Mouse (Mus musculus) megakaryocyte, adult 5-6 weeks (primary cell): ENCODE data around the gene Rps2. TPM values are rescaled to one million over a fixed set of nuclear protein-coding genes. Genes with fewer than 3 reads are reported as not detected.

Source experiments
- ATAC-seq: 2 replicates; pipeline ENCODE4 v1.8.0; 2016; ENCODE audit warnings: mild to moderate bottlenecking, inconsistent platforms; ENCODE audit not compliant: poor library complexity, severe bottlenecking
- total RNA-seq, 2 experiments: library from RNA; stranded (forward) in 1 of 2; stranded (reverse) in 1 of 2; fragments of 153-499, 151-499 nt in 1 of 2; fragments of 221-1000, 200-1000 nt in 1 of 2; gene quantifications; 2 replicates each; pipeline versions ENCODE4 v1.2.3 to v1.2.4; 2015 to 2017

Gene Rps2
- total RNA-seq, 2 experiments from 2014 or later, result 664 to 2,303 TPM

DNA sequence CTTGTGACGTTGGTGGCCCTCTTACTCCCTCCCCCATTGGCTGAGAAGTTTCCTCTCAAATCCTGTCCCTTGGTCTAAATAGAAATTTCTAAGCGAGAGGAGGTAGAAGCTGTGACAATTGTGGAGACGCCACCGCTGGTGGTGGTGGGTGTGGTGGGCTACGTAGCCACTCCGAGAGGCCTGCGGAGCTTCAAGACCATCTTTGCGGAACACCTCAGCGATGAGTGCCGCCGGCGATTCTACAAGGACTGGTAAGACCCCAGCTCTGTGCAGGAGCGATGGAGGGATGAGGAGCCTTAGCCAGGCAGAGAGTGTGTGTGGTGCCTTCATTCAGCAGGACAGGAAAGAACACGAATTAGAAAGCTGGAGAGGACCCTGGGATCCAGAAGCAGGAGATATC lies 12.9 kb downstream of the Rps2 start:
- ATAC-seq, result no peak

DNA sequence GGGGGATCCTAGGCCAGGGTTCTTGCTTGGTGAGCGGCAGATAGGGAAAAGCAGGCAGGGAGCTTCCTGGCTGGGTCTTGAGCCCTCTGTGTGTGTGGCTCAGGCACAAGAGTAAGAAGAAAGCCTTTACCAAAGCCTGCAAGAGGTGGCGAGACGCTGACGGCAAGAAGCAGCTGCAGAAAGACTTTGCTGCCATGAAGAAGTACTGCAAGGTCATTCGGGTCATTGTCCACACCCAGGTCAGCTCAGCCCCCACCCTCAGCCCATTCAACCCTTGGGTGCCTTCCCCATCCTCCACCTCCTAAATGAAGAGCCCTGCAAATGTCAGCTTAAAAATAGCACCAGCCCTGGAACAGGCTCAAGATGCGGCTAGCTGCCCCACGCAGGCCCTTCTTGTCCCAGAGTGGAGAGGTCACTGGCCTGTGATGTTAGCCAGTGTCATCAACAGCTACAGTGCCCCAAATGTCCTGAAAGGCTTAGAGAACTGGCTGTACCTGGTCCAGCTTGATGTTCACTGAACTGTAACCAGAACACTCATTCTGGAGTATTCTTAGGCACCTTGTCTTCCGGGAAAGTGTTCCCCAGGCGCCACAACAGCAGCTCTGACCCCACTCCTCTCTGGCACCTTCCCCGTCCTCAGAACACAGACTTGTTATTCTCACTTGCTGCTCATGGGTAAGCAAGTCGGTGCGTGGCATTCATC lies 14.5 kb downstream of the Rps2 start:
- ATAC-seq, result no peak

DNA sequence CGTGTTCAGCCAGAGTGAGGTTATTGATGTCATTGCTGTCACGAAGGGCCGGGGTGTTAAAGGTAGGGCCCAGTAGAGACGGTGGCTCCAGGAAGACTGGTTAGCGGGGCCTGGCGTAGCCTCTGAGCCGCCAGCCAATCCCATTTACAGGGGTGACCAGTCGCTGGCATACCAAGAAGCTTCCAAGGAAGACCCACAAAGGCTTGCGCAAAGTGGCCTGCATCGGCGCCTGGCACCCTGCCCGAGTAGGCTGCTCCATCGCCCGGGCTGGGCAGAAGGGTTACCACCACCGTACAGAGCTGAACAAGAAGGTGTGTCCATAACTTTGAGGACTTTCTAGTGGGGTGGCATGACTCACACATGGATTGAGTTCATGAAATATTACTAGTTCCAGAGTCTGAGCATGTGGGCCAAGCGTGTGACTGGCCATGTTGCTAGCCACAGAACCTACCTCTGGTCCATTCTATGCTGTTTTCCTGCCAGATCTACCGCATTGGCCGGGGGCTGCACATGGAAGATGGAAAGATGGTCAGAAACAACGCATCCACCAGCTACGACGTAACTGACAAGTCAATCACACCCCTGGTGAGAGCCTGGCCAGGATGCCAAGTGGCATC lies 15.6 kb downstream of the Rps2 start:
- no peak for ATAC-seq

DNA sequence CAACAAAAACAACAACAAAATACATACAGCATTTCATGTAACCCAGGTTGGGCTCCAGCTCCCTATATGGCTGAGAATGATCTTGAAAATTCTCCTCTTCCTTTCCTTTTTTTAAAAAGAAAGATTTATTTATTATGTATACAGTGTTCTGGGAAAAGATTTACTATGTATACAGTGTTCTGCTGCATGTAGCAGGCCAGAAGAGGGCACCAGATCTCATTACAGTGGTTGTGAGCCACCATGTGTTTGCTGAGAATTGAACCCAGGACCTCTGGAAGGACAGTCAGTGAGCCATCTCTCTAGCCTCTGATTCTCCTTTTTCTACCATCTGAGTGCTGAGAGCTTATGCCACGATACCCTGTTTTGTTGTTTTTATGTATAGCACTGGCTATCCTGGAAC lies 16.6 kb downstream of the Rps2 start:
- no peak for ATAC-seq

DNA sequence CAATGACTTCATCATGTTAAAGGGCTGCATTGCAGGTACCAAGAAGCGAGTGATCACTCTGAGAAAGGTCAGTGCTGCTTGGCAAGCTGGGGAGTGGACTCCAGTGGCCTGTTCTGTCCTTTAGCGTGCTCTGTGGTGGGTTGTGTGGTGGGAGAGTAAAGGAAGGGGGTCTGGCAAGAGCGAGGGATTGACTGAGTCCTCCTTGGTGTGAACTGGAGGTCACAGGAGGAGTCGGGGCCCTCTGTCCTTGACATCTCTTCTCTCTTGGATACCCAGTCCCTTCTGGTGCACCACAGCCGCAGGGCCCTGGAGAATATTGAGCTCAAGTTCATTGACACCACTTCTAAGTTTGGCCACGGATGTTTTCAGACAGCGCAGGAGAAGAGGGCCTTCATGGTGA lies 17.5 kb downstream of the Rps2 start:
- no peak for ATAC-seq

DNA sequence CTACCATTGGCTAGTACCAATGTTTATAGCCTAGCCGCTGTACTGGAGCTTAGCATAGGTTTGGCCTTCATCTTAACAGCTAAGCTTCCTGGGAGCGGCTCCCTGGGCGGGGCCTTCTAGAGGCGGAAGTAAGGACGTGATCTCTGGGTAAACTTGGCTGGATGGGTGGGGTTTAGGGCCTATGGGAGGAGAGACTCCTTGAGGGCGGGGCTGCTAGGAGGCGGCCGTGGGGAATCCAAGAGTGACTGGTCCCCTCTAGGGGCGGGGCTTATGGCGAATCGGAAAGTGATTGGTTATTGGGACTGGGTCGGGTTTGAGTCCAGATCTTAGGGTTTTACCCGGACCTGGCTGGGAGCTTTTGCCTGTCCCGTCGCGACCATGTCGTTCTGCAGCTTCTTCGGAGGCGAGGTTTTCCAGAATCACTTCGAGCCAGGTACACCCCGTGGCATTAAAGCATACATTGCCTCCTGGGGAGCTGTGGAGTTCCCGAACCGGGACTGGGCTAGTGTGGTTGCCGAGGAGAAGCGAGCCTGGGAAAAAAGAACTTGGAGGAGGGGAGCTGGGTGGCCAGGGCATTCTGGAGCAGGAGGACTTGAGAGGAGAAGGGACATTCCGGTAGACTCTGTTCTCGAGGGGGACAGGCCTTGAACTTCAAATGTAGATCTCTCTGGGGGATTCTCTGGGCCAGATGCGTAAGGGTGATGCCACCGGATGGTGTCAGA lies 18.6 kb downstream of the Rps2 start, which contains the start of gene Msrb1:
Gene Msrb1 (plus strand): TSS at position 313 of the 722 bp plus-strand sequence.
- ATAC-seq, result peak; percentile 86

DNA sequence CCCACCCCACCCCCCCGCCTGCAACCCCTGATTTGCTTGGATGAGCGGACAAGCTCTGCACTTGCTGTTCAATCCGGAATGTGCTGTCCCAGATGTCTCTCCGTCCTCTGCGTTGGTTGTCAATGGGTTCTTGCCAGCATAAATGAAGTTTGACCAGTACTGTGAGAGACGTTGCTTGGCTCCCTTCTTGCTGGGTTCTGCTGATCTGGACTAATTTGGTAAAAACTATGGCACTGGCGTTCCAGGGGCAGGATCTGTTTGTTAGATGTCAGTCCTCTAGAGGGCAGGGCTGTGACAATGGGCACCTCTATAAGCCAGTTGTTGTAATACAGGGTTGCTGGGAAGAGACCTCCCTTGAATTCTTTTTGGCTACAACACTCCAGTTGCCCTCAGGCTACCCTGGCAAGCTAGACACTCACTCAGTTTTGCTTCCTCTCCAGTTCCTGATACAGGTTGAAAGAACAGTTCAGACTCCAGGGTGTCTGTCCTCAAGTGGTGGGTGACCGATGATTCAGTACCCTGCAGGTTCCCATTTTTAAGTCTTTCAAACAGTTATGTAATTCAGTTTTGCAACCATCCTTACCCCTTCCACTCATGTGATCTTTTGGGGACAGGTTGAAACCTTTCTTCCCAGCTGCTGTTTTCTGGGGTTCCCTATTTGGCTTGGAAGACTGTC lies 19.4 kb downstream of the Rps2 start:
- peak; percentile 51 for ATAC-seq

DNA sequence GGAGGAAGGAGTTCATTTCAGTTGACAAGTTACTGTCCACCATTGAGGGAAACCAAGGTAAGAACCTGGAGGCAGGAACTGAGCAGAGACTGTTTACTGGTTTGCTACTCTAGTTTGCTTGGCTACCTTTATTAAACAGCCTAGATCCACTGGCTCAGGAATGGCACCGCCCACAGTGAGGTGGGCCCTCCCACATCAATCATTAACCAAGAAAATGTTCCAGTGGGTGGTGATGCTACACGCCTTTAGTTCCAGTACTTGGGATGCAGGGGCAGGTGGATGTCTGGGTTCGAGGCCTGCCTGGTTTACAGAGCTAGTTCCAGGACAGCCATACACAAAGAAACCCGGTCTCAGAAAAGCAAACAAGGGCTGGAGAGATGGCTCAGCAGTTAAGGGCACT lies 20.3 kb downstream of the Rps2 start:
- ATAC-seq, result no peak

DNA sequence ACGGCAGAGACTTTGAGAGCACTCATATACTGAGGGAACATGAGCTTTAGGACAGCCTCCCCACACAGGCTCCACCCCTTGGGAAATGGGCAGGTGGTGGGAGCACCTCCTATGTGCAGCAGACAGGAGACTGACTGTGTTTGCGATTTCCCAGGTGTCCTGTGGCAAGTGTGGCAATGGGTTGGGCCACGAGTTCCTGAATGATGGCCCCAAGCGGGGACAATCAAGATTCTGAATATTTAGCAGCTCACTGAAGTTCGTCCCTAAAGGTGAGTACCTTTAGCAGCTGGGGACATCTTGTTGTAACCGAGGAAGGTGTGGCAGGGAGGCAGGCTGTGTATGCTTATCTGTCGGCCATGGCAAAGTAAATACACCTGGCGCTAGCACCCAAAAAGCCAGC lies 22.0 kb downstream of the Rps2 start:
- no peak for ATAC-seq

DNA sequence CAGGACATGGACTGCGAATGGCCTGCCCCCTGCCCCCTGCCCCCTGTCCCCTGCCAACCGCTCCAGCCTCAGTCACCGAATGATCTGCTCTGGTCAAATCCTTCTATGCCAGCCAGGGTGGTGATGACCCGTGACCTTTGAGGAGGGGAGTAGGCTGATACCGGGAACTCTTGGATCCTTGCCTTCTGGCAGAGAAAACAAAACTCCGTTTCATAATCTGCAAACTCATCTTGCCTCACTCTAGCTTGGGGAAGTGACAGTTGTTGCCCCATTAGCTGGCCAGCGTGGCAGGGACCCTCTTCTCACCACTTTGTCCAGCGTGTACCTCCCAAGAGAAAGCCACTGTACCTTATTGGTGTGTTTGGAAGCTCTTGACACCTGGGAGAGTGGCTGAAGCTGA lies 24.4 kb downstream of the Rps2 start:
- ATAC-seq, result peak; percentile 45

DNA sequence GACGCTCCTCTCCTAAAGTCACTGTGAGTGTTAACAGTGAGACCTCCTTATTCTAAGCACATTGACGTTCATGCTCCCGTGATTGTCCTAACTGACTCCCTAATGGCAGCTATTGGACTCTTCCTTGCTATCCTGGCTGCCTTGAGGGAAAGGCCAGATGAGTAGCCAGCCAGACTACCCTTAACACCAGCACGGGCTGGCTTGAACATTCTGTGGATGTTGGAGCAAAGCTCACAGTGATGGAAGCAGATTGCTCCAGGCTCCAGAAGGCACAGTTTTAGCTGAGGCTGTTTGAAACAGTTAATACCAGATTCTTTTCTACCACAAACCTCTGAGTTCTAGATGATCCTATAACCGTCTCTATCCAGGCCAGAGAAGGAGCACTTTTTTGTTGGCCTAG lies 26.0 kb downstream of the Rps2 start:
- no peak for ATAC-seq

DNA sequence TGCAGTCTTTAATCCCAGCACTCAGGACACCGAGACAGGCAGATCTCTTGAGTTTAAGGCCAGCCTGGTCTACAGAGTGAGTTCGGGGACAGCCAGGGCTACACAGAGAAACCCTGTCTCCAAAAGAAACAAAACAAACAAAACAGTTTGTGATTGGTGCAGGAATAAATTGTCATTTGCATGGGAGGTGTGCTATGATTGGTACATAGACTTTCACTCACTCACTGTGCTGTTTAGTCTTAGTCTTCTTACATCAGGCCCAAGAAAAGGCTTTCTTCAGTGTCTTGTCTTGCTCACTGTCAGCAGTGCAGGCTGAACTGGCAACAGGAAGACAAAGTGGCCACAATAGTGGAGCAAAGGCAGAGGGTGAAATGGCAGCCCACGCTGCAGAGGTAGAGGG lies 26.5 kb downstream of the Rps2 start:
- ATAC-seq, result no peak

DNA sequence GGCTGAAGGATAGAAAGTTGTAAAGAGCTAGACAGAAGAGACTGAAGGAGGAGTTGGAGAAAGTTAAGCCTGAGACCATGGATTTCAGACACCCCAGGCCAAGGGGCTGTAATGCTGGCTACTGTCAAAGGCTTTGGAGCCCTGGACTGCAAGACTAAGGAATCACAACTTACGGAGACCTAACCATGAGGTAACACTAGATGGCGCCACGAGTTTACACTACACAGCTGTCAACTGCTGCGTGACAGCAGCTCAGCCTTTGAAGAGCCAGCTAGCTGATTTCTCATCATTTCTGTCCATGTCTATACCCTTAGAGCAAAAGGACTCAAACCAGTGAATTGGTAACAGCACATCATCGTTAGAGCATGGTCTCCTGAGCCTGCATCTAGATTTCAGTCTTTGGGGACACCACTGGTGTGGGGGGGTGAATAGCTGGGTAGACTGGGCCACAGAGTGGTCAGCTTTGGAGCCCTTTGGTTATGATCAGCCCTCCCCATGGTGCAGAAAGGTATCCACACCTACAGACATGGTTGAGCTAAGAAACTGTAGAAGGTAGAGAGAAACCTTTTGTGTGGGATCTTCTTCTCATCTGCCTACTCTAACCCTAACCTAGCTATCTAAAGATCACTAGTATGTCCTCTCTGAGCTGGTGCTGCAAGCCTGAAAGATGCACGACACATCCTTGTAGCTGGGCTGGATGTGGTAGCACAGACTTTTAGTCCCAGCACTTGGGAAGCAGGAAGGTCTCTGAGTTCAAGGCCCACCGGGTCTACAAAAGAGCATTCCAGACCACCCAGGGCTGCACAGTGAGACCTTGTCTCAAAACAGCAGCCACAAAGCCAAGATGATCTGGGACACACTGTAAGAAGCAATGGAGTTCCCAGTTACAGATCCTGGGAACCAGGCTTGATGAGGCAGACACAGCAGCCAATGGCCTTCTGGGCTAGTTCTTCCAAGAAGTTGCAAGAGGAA lies 27.9 kb downstream of the Rps2 start:
- ATAC-seq, result peak; percentile 77

DNA sequence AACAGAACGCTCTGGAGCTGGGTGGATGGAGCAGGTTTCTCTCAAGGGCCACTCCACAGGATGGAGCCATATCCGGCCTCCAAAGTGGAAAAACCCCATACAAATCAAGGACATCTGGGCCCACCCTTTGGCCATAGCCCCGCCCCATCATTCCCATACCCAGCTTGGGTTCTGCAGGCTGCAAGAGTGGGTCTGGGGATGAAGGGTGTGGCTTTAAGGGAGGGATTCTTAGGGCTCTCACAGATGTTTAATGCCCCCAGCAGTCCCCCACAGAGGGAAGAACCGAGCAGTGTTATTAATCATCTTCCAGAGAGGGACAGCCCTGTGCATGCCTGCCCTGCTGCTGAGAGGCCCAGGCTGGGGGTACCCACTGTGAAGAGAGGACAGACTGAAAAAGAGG lies 29.1 kb downstream of the Rps2 start:
- ATAC-seq, result no peak

DNA sequence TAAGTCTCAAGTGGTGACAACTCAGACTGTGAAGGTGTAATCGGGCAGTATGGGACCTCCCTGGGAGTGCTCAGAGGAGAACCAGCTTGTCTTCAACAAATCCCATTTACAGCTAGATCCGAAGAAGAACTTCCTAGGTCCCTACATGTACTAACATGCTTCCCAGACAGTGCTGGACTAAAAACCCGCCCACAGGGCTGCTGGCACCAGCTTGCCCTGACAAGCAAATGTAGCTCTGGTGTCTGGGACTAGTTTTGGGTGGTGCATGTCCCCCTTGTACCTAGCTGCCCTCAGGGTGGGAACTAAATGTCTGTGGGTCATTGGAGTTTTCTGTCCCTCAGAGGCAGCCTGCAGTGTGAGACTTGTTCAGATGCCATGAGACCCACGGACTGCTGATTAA lies 33.6 kb downstream of the Rps2 start:
- no peak for ATAC-seq

DNA sequence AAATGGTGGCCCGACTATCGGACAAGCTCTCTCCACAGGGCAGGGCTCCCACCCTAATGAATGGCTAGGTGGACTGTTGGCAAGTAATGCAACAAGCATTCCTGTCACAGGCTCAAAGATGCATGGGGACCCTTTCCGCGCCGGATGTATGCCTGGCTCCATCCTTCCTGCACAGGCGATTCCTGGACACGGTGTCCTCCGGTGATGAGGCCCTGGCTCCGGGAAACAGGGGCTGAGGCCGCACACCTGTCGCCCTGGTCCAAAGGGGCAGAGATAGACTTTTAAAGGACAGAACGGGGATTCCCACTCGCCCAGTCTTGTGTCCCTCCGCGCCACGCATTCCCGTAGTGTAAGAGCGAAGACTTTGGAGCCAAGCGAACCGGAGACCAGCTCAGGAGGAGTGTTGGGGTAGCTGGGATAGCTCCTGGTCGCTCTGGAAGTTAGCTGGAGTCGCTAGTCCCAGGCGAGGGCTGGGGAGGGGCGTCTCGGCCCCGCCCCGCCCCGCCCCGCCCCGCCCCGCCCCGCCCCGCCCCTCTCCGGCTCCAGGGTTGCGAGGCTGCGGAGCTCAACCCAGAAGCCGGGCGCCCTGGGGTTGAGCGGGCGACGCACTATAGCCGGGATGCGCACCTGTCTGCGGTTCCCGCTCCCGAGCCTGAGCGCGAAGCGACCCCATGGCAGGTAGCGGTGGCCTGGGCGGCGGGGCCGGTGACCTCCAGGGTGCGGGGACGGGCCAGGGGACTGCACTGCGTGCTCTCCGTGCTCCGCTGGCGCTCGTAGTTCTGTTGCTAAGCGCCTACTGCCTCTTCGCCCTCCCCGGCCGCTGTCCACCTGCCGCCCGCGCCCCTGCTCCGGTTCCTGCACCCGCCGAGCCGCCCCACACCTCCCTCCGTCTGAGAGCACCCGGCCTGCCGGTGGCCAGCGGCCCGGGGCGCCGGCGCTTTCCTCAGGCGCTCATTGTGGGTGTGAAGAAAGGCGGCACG lies 34.8 kb downstream of the Rps2 start, which contains the start of gene Hs3st6:
Gene Hs3st6 (plus strand): TSS at position 574 of the 980 bp plus-strand sequence.
- ATAC-seq, result peak; percentile 52

DNA sequence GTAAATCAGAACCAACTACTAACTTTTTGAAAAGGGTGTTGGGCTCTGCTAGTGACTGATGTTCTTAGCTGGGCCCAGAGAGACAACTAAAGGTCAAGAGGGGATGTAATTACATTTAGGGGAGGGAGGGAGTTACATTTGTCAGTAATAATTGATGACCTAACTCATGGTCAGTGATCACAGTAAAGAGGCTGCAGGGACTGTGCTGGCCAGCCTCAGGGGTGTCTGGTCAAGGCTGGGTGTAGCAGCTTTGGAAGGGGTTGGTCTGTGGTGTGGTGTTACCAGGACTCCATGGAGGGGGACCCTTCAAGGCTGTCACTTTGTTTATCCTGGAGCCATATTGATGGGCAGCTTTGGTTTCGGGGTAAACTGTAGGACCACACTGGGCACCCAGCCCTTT lies 39.5 kb downstream of the Rps2 start:
- ATAC-seq, result no peak

DNA sequence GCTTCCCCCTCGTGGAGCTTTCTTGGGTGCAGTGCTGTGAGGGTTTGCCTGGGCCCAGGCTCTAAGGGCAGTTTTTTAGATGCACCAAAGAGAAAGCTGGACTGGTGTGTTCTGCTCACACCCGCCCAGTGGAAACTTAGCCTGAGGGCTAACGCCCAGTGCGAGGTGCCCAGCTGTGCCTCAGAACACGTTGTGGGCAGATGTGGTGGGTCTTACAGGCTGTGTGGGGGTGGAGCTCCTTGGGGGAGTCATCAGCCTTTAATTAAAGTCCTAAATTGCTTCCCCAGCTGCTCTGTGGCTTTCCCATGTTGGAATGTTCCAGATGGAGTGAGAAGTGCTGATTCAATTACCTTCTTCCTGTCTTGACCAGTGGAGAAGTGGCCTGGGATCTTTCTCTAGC lies 43.2 kb downstream of the Rps2 start:
- ATAC-seq, result no peak
